Mouse (Mus musculus) liver, postnatal 0 days (tissue): ENCODE results near the gene Foxn3.

Experiments
- CTCF ChIP-seq: sonication (generic); IDR thresholded peaks from 2 replicates; pipeline ENCODE4 v1.5.1; 2016; ENCODE audit warnings: antibody characterized with exemption, low read depth
- EP300 ChIP-seq: IDR thresholded peaks from 2 replicates; pipeline ENCODE4 v1.6.1; 2016; ENCODE audit warnings: antibody characterized with exemption, low read depth, mild to moderate bottlenecking

- TF ChIP-seq CTCF (no peak), EP300 (no peak)
These were observed 325.9 kb downstream of the Foxn3 start for GRCm38 (mm10) chr12:99237497-99237896.
